Mouse (Mus musculus): ENCODE results near the gene Adarb2.

GRCm38 (mm10) chr13:8476237-8476636 is 273.6 kb downstream of the Adarb2 start:
- no peak for TF ChIP-seq CTCF (IDR thresholded peaks at IDR 0.05; ENCODE audit: borderline replicate concordance, insufficient read depth, low read depth, low read length)
- TF ChIP-seq POLR2A (IDR thresholded peaks at IDR 0.05; ENCODE audit: borderline replicate concordance, insufficient read depth, low read length), result no peak
